Mouse (Mus musculus) gastrocnemius, postnatal 10 days (tissue): Measurements from ENCODE around the gene Ptprm. TPM values are rescaled to one million over a fixed set of nuclear protein-coding genes. Genes with fewer than 3 reads are reported as not detected.

Source experiments
- DNase-seq: peaks from one replicate; pipeline ENCODE4 v3.0.0; 2021; ENCODE audit warnings: mixed read lengths
- total RNA-seq, 2 experiments: library from RNA; stranded (reverse); gene quantifications; 2 replicates each; pipeline ENCODE4 v1.2.3; 2021

Gene Ptprm
- total RNA-seq, 2 experiments from 2014 or later: 40.2 to 48.8 TPM

- no peak for DNase-seq
These were observed 127.3 kb downstream of the Ptprm start for GRCm38 (mm10) chr17:67226991-67227390.

GRCm38 (mm10) chr17:67215326-67215725, 138.9 kb downstream of the Ptprm start:
- no peak for DNase-seq

- DNase-seq: no peak
These were observed 140.5 kb downstream of the Ptprm start for GRCm38 (mm10) chr17:67213711-67214110.

GRCm38 (mm10) chr17:67209676-67210344, 144.4 kb downstream of the Ptprm start:
- DNase-seq: no peak

- no peak for DNase-seq
These were observed 145.7 kb downstream of the Ptprm start for GRCm38 (mm10) chr17:67208600-67208999.

GRCm38 (mm10) chr17:67206984-67207383, 147.3 kb downstream of the Ptprm start:
- no peak for DNase-seq

- DNase-seq: no peak
These were observed 153.1 kb downstream of the Ptprm start for GRCm38 (mm10) chr17:67201151-67201550.

- DNase-seq: no peak
These were observed 160.5 kb downstream of the Ptprm start for GRCm38 (mm10) chr17:67193728-67194127.

GRCm38 (mm10) chr17:67188514-67188913, 165.7 kb downstream of the Ptprm start:
- DNase-seq: no peak

GRCm38 (mm10) chr17:67186879-67187278, 167.4 kb downstream of the Ptprm start:
- no peak for DNase-seq

GRCm38 (mm10) chr17:67185942-67186341, 168.3 kb downstream of the Ptprm start:
- DNase-seq: no peak

- DNase-seq: no peak
These were observed 174.8 kb downstream of the Ptprm start for GRCm38 (mm10) chr17:67179446-67179845.

- DNase-seq: no peak
These were observed 175.5 kb downstream of the Ptprm start for GRCm38 (mm10) chr17:67178686-67179265.

- DNase-seq: peak; percentile 8
These were observed 178.4 kb downstream of the Ptprm start for GRCm38 (mm10) chr17:67175836-67176235.

GRCm38 (mm10) chr17:67171353-67171752, 182.9 kb downstream of the Ptprm start:
- DNase-seq: no peak

- DNase-seq: peak; percentile 21
These were observed 183.6 kb downstream of the Ptprm start for GRCm38 (mm10) chr17:67170696-67171095.

GRCm38 (mm10) chr17:67165876-67166275, 188.4 kb downstream of the Ptprm start:
- no peak for DNase-seq

GRCm38 (mm10) chr17:67159611-67160010, 194.6 kb downstream of the Ptprm start:
- DNase-seq: no peak

GRCm38 (mm10) chr17:67157089-67157752, 197.0 kb downstream of the Ptprm start:
- no peak for DNase-seq

- no peak for DNase-seq
These were observed 202.0 kb downstream of the Ptprm start for GRCm38 (mm10) chr17:67152218-67152617.

- DNase-seq: no peak
These were observed 203.8 kb downstream of the Ptprm start for GRCm38 (mm10) chr17:67150441-67150840.

GRCm38 (mm10) chr17:67142183-67142756, 212.0 kb downstream of the Ptprm start:
- no peak for DNase-seq

GRCm38 (mm10) chr17:67140502-67140901, 213.8 kb downstream of the Ptprm start:
- DNase-seq: peak; percentile 25
